Mouse (Mus musculus): ENCODE data around the gene Mettl15.
"Not testable (repeated sequence)": the region's sequence is repeated elsewhere in the genome, so short reads cannot be mapped to it uniquely, and the experiment has no call there.

Gene Mettl15

DNA sequence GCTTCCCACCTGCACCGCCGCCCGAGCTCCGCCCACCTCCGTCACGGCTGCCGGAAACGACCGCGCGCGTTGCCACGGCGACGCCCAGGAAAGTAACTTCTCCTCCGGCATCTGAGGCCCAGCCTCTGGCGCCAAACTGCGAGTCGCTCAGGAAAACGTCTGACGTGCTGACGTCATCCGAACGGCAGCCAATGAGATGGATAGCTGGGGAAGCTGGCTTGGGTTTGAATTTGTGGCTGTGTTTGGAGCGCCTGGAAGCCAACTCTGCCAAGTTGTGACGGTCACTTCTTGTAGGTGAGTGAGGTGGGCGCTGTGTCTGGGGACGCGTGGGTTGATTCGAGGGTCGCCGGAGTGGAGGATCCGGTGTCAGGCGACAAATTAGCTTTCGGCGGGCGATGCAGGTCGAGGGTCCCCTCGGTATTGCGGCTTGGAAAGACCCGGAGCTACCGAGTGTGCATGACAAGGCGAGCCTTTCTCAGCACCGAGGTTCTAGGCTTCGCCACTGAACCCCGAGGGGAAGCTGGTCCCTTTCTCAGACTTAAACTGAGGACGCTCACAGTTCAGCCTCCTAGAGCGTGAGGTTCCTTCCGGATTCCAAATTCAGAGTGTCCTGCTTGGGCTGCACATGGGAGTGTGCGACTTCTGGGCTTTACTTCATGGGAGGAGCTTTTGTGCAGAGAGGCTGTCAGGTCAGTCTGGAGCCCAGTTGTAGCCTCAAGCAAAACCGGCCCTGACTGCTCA, at the start of gene Mettl15, which contains the start of gene Kif18a:
Gene Mettl15 (minus strand): TSS at position 149 of the 741 bp plus-strand sequence.
Gene Kif18a (plus strand): TSS at position 139 of the 741 bp plus-strand sequence.
- peak; percentile 95 for DNase-seq (ENCODE audit: low spot score)

DNA sequence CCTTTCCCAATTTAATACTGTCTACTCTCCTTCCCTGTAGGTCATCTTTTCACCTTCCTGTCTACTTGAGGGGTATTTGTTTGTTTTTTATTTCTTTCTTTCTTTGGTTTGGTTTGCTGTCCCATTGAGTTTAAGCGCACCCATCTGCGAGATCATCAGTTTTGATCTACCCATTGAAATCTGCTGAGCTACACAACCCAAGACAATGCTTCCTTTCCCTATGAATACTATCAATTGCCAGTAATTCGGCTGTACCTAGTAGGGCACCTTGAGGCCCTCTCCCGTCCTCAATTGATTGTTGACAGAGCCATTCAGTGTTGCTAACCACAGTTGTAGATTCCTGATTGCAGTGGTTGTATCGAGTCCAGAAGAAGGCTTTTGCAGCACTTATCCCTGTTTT, 30.8 kb upstream of the Mettl15 start:
- no peak for DNase-seq (ENCODE audit: low spot score)

DNA sequence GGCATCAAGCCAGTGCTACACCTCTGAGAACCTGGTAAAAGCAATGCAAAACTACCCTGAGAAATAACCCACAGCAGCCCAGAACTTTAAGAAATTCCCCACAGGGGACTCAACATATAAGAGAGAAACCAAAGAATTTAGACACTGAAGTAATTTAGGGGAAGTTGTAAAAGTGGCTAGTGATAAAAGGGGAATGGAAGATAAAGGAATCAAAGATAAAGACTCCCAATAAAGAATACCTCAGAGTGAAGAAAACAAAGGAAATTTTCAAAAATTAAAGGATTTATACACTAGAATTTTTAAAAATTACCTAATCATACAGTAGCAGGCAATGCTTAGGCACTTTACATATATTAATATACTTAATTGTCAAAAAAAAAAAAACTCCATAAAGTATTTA, 23.1 kb upstream of the Mettl15 start:
- DNase-seq (ENCODE audit: low spot score), result no peak

DNA sequence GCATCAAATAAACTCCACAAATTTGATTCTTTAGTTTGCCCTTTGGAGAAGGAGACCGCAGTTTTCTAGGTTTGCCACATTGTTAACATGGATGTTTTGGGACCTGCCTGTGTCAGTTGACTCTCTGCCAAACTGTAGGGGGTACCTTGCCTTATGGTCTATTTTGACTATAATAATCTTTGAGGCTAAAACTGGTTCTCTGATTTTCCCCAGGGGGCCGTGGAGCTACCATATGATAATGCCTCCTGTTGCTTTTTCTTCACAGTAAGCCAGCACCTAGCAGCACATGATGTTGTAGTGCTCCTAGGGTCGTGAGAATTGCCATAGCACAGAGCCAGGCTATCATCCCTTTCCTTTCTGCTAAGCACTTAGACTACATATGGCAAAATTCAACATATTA, 21.7 kb upstream of the Mettl15 start:
- no peak for DNase-seq (ENCODE audit: low spot score)

DNA sequence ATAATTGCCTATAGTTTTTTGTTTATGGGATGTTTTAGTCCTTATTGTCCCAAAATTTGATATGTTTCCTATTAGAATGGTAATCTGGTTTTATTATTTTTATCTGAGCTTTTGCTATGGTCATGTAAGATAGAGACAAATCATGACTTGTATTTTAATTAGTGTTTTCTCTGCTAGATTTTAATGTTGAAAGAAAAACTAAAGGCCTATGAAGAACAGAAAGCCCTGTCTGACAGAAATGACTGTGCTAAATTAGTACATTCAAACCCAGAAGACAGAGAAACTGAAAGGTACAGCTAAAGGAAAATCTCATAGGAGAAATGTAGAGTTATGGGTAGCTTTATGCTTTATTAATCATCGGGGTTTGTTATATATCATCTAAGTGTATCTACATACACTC, 17.6 kb upstream of the Mettl15 start:
- DNase-seq (ENCODE audit: low spot score), result no peak

DNA sequence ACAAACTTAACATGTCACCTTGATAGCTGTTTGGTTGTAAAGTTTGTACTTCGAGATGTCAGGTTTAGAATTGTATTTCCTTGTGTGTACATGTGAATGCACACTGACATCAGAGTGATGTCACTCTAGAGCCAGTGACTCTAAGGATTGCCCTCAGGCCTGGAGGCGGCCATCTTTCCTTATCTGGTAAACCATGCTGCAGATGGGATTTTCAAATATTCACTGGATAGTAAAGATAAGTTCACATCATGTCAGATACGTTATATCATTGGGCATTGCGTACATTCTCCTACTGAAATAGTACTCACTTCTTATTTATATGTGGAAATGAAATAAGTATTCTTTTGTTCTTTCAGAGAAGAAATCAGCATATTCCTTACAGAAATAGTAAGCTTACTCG, 15.7 kb upstream of the Mettl15 start:
- no peak for DNase-seq (ENCODE audit: low spot score)

DNA sequence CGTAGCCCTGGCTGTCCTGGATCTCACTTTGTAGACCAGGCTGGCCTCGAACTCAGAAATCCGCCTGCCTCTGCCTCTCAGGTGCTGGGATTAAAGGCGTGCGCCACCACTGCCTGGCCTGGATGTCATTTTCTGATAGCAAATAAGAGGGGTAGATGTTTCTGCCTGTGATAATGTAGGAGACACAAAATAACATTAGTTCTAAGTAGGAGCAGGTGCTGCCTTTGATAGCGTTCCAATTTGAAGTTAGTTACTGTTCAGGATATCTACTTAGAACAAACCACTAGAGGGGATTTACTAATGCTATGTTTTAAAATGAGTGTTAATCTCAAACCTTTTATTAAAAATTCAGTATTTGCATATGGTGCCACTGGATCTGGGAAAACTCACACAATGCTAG, 8.8 kb upstream of the Mettl15 start:
- DNase-seq (ENCODE audit: low spot score), result no peak

GRCm38 (mm10) chr2:109284121-109284520, 3.6 kb upstream of the Mettl15 start:
- DNase-seq (ENCODE audit: low spot score), result no peak

- DNase-seq (ENCODE audit: low spot score), result peak; percentile 74
These were observed 768 bp upstream of the Mettl15 start for GRCm38 (mm10) chr2:109281341-109281690.

- DNase-seq (ENCODE audit: low spot score), result no peak
These were observed 312 bp downstream of the Mettl15 start for GRCm38 (mm10) chr2:109280272-109280599.

DNA sequence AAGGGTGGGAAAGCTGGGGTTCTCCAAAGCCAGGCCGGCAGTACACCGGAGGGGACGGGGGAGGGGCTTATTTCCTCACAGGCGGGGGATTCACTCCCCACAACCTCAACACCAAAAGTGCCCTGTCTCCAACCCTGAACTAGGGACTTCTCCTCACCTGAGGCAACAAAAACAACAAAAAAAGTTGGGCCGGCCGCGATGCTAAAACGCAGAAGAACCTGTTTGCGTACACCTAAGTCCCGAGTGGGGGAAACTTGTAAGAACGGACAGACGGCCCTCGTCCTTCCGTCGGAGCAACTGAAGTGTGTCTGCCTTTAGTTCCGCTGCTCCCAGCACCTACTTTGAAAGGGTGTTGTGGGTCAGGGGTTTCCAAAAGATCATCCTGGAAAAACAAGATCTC, 2.5 kb downstream of the Mettl15 start:
- peak; percentile 47 for DNase-seq (ENCODE audit: low spot score)

GRCm38 (mm10) chr2:109277593-109277992, 3.0 kb downstream of the Mettl15 start:
- peak; percentile 17 for DNase-seq (ENCODE audit: low spot score)

GRCm38 (mm10) chr2:109273098-109273497, 7.5 kb downstream of the Mettl15 start:
- DNase-seq (ENCODE audit: low spot score), result no peak

- DNase-seq (ENCODE audit: low spot score), result no peak
These were observed 17.8 kb downstream of the Mettl15 start for GRCm38 (mm10) chr2:109262779-109263178.

GRCm38 (mm10) chr2:109241947-109242346, 38.6 kb downstream of the Mettl15 start:
- DNase-seq (ENCODE audit: low spot score), result no peak

- no peak for DNase-seq (ENCODE audit: low spot score)
These were observed 44.8 kb downstream of the Mettl15 start for GRCm38 (mm10) chr2:109235741-109236140.

- peak; percentile 75 for DNase-seq (ENCODE audit: low spot score)
These were observed 46.7 kb downstream of the Mettl15 start for GRCm38 (mm10) chr2:109233876-109234275.

DNA sequence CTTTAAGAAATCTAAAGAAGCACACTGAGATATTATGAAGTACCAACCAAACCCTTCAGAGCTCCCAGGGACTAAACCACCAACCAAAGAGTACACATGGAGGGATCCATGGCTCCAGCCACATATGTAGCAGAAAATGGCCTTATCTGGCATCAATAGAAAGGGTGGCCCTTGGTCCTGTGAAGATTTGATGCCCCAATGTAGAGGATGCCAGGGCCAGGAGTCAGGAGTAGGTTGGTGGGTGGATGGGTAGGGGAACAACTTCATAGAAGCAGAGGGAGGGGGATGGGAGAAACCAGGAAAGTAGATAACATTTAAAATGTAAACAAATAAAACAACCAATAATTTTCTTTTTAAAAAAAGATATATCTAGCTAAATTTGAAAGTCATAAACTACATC, 50.1 kb downstream of the Mettl15 start:
- DNase-seq (ENCODE audit: low spot score), result no peak

DNA sequence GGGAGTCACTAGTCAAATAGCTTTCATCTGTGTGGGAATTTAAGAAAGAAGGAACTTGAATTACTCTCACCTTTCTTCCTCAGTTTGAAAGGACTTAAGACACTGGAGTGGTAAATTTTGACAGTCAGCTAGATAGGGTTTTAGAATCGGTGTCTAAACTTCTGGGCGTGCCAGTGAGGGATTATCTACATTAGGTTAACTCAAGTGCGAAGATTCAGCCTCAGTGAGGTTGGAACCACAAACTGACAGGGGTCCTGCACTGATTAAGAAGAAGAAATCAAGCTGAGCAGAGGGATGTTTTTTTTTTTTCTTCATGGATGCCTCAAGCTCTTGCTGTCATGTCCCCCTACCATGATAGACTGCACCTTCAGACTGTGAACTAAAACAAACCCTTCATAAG, 53.4 kb downstream of the Mettl15 start:
- DNase-seq (ENCODE audit: low spot score), result no peak

- no peak for DNase-seq (ENCODE audit: low spot score)
These were observed 59.1 kb downstream of the Mettl15 start for GRCm38 (mm10) chr2:109221470-109221869.

- not testable (repeated sequence) for DNase-seq (ENCODE audit: low spot score)
These were observed 63.9 kb downstream of the Mettl15 start for GRCm38 (mm10) chr2:109216678-109217077.

GRCm38 (mm10) chr2:109210641-109211040, 69.9 kb downstream of the Mettl15 start:
- not testable (repeated sequence) for DNase-seq (ENCODE audit: low spot score)

GRCm38 (mm10) chr2:109208032-109208431, 72.5 kb downstream of the Mettl15 start:
- DNase-seq (ENCODE audit: low spot score), result no peak

DNA sequence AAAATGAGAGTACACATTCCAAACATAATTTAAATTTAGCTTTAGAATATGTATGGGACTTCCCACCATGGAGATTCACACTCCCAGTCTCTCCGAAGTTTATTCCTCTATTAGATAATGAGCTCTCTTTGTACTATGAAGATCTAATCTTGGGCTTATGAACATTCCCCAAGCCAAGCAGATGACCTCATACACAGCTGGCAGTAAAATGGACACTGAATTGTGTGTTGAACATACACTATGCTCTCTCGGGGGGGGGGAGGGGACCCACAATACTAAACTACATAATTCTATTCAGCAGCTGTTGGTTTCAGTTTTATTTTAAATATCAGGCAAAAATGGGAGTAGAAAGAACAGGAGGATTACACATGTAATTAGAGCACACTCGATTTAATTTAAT, 97.6 kb downstream of the Mettl15 start:
- peak; percentile 15 for DNase-seq (ENCODE audit: low spot score)
